Mouse (Mus musculus): ENCODE measurements around the gene Lrrc20.

The Lrrc20 gene

DNA sequence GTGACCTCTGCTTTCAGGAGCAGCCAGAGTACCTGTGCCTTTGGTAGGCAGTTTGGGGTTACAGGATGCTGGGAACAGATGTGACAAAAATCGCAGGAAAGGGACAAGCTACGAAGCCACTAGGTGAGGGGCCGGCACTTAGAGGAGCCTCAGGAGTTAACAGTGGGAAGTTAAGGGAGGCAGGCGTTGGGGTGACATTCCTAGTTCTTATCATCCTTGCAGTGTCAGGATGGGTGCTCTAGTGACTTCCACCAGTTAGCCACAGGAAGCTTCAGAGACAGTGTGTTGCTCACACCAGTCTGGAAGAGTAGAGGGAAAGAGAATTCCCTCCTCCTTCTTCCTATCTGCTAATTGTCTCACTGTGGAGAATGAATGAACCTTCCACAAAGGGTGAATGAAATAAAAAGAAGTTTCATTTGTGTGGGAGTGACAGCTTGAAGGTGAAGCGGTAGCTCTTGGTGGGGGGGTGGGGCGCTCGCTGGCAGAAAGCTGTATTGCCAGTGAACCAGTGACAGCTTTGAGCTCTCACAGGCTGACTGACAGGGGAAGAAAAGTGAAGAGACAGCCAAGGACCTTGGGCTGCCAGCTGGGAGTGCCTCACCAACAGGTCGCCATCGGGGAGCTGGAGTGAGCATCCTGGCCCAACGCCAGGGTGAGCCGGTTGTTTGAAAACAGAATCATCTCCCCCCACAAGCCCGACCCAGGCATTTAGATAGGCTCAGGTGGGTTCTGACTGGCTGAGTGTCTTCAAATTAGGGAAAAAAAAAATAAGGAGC lies 41.9 kb downstream of the Lrrc20 start:
- DNase-seq = no peak

DNA sequence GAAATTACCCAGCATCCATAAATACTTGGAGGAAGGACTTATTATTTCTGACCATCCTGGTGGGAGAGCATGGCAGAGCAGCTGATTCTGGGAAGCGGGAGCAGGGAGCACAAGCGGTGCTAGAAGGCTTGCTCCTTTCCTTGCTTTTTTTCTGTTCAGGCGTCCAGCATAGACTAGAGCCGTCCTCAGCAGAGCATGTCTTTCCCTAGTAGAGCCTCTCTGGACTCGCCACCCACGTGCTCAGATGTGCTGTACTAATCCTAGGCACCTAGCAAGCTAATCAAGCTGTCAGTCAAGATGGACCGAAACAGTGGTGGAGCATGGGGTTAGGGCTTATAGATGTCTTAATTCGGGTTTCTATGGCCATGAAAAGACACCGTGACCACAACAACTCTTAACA lies 42.7 kb downstream of the Lrrc20 start:
- no peak for DNase-seq

- no peak for DNase-seq
Observed at GRCm38 (mm10) chr10:61519491-61519890, 43.9 kb downstream of the Lrrc20 start.

DNA sequence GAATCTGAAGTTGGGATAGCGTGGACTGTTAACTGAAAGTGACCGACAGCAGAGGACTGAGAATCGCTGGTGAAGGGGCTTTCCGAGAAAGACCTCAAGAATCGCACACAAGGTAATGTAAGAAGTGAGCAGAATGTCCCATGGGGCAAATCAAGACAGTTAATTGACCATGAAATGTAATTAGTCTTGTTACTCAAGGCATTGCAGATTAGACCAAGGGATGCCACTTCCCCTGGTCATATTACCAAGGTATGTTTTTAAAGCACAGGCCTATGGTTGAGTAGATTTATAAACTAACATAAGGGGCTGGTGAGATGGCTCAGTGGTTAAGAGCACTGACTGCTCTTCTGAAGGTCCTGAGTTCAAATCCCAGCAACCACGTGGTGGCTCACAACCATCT lies 45.1 kb downstream of the Lrrc20 start:
- DNase-seq = no peak

DNA sequence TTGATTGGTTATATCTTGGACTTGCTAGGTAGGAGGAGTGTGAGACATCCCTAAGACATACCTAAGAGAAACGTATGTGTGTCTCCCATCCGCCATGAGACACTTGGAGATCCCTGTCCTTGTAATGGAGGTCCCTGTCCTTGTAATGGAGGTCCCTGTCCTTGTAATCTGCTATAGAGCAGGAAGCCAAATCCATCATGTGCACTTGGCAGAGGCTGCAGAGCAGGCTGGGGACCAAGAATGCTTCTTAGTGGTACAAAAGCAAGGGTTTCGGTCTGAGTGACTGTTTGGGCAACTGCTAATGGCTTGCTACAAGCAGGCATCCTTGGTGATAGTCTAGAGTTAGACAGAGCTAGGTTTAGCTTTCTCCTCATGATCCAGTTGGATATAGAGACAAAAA lies 55.3 kb downstream of the Lrrc20 start:
- no peak for DNase-seq

DNA sequence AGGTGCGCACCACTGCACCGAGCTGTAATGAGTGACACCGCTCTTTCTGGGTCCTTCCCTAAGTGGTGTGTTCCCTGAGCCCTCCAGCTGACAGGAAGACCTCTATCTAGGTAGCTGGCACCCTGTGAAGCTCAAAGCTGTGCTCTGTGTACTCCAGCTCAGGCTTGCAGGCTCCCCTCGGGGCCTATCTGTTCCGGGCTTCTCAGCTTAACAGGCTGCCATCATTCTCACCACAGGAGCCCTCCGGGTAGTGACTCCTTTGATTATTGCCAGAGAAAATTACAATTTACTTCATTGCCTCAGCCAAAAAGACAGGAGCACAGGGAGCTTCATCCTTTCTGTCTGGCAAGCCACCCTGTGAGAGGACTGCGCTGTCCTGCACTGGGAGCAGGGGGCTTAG lies 57.7 kb downstream of the Lrrc20 start:
- DNase-seq = no peak

DNA sequence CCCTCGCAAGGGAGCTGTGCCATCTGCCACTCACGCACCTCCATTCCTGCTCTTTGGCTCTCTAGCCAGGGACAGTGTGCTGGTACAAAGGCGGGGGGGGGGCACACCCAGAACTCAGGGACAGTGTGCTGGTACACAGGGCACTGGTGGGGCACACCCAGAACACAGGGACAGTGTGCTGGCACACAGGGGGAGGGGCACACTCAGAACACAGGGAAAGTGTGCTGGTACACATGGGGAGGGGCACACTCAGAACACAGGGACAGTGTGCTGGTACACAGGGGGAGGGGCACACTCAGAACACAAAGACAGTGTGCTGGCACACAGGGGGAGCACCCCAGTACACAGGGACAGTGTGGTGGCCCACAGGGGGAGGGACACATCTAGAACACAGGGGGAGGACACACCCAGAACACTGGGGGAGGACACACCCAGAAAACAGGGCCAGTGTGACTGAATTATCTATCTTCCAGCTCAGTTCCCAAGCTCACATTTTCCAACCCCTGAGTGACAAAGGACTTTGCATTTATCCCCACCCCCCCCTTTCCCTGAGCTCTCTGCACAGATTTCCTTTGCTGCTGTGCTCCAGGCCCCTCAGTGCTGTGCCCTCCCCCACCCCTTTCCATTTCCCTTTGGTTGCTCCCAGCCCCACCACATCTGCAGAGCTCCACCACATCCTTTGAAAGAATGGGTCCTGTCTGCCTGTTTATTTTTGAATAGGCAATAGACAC lies 58.9 kb downstream of the Lrrc20 start:
- DNase-seq = no peak

DNA sequence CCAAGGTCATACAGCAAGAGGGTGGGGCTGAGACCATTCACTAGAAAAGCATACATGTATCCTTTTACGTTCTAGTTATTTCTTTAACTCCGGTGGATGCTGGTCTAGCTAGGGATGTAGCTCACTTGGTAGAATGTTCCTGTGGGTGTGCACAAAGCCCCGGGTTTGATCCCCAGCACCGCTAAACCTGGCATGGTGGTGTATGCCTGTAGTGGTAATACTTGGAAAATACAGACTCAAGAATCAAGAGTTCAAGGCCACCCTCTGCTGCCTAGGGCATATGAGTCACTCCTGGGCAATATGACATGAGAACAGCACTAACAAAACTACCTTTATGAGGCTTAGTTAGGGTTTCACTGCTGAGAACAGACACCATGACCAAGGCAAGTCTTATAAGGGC lies 59.8 kb downstream of the Lrrc20 start:
- no peak for DNase-seq

GRCm38 (mm10) chr10:61536130-61537035 lies 60.8 kb downstream of the Lrrc20 start:
- no peak for DNase-seq

GRCm38 (mm10) chr10:61537036-61537380 lies 61.4 kb downstream of the Lrrc20 start:
- no peak for DNase-seq

DNA sequence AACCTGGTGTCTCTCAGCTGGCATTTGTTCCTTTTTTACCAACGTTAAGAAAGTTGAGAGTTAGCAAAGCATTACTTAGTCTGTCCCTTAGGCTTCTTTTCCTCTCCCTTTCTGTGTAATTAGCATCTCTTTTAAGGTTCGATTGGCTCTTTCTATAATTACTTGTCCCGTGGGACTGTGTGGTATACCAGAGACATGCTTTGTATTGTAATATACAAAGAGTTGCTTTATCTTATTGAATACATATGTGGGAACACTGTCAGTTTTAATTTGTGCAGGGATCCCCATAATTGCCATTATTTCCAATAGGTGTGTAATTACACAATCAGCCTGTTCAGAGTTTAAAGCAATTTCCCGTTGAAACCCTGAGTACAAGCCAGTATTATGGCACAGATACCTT lies 62.8 kb downstream of the Lrrc20 start:
- no peak for DNase-seq

GRCm38 (mm10) chr10:61544127-61544862 lies 68.7 kb downstream of the Lrrc20 start:
- no peak for DNase-seq

- DNase-seq = no peak
Observed at GRCm38 (mm10) chr10:61544863-61545240, 69.3 kb downstream of the Lrrc20 start.

- no peak for DNase-seq
Observed at GRCm38 (mm10) chr10:61550106-61550505, 74.5 kb downstream of the Lrrc20 start.

- no peak for DNase-seq
Observed at GRCm38 (mm10) chr10:61555155-61555554, 79.6 kb downstream of the Lrrc20 start.

DNA sequence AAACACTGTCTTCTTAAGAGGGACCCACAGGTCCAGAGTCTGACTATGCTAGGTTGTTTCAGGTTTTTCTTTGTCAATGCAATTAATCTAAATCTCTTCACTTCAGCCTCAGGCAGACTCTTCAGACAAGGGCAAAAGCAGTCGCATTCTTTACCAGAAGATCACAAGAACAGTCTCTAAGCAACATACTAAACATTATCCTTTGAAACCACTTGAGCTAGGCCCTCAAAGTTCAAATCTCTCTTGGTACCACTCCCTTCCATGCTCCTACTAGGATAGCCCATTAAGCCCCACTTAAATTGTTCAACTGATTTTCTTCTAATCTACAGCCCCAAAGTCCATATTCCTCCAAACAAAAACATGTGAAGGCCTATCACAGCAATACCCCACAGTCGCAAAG lies 83.0 kb downstream of the Lrrc20 start:
- DNase-seq = no peak

DNA sequence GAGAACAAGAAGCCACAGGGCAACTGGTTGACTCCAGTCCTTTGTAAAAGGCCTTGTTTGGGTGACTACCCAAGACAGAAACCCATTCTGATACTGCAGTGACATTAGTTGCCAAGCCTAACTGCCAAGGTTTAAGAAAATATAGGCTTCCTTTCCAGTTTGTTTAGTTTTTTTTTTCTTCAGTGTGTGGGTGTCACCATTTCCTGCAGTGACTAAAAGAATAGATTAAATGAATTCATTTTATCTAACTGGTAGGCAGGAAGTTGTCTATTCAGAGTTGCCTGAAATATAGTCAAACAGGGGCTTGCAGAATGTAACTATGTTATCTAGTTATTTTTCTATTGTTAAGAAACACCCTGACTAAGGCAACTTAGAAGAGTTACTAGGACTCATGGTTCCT lies 83.9 kb downstream of the Lrrc20 start:
- no peak for DNase-seq

- no peak for DNase-seq
Observed at GRCm38 (mm10) chr10:61563550-61563949, 87.9 kb downstream of the Lrrc20 start.

DNA sequence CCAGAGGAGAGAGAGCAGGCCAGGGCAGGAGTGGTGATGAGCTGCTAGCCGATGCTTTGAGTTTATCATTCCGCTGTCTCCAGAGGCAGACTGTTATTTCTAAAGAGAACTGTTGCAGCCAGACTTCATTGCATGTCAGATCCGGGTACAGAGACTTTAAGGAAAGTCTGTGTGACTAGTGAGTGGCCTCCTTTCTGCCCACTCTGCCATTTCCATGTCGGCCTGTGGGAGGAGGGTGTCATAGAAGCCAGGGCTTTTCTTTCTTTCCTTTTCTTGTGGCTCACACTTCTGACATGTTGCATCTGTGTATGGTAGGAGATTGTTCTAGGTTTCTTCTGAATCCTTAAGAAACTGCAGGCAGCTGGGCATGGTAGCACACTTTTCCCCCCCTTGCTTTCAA lies 88.8 kb downstream of the Lrrc20 start:
- DNase-seq = no peak

DNA sequence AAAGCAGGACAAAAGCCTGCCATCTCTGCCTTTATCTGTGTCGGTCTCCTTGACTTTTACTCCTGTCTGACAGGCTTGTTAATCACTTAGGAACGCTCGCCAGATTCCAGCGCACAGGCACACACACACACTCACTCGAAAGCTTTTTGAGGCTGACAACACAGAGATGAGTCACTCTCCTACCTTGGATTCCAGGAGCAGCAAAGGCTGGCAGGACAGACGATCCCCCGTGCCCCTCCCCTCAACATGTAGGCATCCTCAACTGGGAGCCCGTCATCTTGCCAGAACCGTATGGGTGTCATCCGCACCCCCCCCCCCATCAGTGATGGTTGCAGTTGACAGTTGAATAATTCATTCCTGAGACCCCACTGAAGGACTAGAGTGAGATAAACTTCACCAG lies 94.6 kb downstream of the Lrrc20 start:
- DNase-seq = no peak

DNA sequence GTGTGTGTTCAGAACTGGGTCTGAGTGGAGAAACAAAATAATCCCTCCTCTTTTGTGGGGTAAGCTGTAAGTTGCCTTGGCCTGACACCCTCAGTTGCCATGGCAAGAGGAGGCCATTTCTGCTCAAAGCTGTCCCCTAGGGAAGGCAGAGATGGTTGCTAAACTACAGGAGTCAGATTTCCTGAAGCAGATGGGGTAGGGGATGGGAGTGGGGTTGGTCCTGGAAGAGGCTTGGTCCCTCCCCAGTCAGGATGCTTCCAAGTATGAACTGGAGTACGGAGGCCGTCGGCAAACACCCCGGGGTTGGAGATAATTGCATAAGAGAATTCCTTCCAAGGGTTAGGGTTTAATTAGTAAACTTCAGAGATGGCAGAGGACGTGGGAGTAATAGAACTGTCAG lies 96.5 kb downstream of the Lrrc20 start:
- no peak for DNase-seq

DNA sequence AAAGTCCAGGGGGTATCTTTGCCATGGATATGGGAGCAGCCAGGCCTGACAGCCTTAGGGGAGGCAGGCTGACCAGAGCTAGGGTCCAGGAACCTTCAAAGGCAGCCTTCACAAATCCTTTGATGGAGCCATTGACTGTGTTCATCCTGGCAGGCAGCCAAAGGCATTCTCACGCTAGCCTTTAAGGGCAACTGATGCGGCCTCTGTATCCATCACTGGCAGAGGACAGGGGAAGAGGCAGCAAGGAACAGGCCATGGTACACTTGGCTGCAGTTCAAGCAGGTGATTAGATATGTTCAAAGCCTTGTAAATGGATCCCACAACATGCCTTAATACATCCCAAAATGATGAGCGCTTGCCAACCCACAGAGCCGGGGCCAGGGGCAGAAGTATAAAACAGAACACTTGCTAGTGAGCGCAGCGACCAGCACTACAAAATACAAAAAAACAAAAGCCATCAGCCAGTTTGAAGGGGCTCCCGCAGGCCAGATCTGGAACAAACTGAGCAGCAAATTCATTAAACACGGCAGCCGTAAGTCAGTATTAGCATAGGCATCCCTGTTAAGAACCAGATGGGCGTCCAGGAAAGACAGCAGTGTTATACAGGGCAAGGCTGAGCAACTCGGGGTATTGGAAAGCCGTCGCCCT lies 100.6 kb downstream of the Lrrc20 start:
- DNase-seq = no peak

Measured in spleen, adult 18-20 months (tissue).